Mouse (Mus musculus): ENCODE measurements at regions not wholly inside any gene's neighbourhood (a gene's known extent, or its start where the extent isn't known, plus 50 kb on each side); places are given as distances from the start of the nearest gene placed in this dataset.

DNA sequence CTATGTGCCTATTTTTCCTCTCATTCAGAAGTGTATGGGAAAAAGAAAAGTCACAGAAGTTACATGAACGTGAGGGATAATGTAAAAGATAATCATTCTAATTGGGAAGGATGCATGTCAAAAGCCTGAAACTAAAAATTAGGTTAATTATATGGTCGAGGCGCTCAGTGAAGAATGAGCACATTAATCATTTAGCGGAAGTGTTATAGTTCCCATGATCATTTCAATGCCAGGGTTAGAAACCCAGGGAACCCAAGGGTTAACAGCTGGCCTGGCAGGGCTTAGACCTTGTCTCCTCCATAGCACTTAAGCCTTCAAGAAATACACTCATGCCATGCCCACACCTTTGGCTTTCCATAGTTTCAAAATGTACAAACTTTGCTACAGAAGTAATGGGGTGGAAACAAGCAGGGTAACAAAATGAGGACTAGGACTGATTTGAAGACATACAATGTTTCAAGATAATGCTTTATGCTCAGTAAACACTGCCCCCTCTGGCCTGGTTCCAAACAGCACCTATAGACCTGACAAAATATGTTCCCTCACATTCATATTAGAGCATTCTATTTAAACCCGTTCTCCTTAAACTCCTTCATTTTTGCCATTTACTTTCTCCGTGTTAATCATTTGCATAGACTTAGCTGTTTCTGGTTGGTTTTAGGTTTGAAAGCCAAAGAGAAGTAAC lies 240.6 kb upstream of the Tenm3 start:
- H3K9ac ChIP-seq (ENCODE audit: low read length) = no peak overlapping the region
- DNase-seq (ENCODE audit: low spot score) = no peak

DNA sequence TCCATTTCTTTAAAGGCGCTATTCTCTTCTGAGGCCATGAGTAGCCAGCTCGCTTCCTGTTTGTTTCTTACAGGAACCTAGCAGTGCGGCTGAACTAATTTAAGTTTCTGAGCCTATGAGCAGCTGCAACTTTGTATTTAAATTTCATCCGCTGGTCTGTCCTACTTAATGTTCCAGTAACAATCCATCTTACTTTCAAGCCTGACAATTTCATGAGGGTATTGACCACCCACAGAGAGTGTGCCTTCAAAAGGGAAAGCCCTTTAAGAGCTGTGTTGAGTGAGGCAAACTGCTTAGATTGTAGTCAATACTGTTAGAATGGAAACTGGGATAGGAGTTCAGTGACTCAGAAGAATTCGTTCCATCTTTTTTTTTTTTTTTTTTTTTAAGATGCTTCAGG lies 225.7 kb upstream of the Tenm3 start:
- no peak overlapping the region for H3K4me3 ChIP-seq (ENCODE audit: low read depth, low read length)
- 59% methylated on average over 5 of the region's 5 CpGs for WGBS
- DNase-seq (ENCODE audit: low spot score) (no peak), ATAC-seq (ENCODE audit: insufficient number of reproducible peaks, low FRiP score, low TSS enrichment, low read depth) (no peak)
- no peaks in the 10 kb centered on the region for H3K36me3 ChIP-seq (ENCODE audit: control insufficient read depth, insufficient read depth, low read length)
- no peak overlapping the region for H3K27ac ChIP-seq (replicated peaks; ENCODE audit: low read depth, low read length)
- no peaks in the 10 kb centered on the region for H3K9me3 ChIP-seq (ENCODE audit: control insufficient read depth, low read length)
- no peak overlapping the region for H3K9ac ChIP-seq (ENCODE audit: low read length)
- H3K27me3 ChIP-seq (ENCODE audit: control insufficient read depth, insufficient read depth, low read length) = no peaks in the 10 kb centered on the region
- H3K4me2 ChIP-seq (ENCODE audit: low read depth, severe bottlenecking) = no peak overlapping the region
- H3K4me1 ChIP-seq (ENCODE audit: control insufficient read depth, insufficient read depth, low read length) = no peaks in the 10 kb centered on the region

More for the DNA sequence above, 240.6 kb upstream of the Tenm3 start:
- Histone ChIP-seq H3K27ac (replicated peaks; ENCODE audit: low read depth, low read length) (no peak overlapping the region), H3K9me3 (ENCODE audit: control insufficient read depth, low read length) (no peaks in the 10 kb centered on the region), H3K27me3 (ENCODE audit: control insufficient read depth, insufficient read depth, low read length) (no peaks in the 10 kb centered on the region), H3K4me2 (ENCODE audit: low read depth, severe bottlenecking) (no peak overlapping the region), H3K4me3 (ENCODE audit: low read depth, low read length) (no peak overlapping the region), H3K36me3 (ENCODE audit: control insufficient read depth, insufficient read depth, low read length) (no peaks in the 10 kb centered on the region), H3K4me1 (ENCODE audit: control insufficient read depth, insufficient read depth, low read length) (no peaks in the 10 kb centered on the region)
- WGBS = 84% methylated on average over 6 of the region's 6 CpGs
- ATAC-seq (ENCODE audit: insufficient number of reproducible peaks, low FRiP score, low TSS enrichment, low read depth) = no peak

DNA sequence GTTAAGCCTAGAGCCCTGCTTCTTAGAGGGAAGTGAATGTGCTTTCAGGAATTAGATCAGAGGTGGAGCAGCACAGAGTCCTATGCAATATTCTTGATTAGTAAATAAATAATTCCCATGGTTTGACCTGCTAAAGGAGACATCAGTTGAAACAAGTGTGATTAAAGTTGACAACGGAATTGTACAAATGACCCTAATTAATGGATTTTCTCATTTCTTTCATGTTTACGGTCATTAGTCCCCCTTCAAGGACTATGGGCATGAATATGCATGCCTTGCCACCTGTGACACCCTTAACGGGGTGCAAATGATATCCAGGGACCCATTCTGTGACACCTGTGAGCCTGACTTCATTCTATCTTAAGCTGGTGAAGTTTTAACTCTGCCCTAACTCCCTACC lies 219.5 kb upstream of the Tenm3 start:
- no peaks in the 10 kb centered on the region for H3K9me3 ChIP-seq (ENCODE audit: control insufficient read depth, low read length)
- ATAC-seq (ENCODE audit: insufficient number of reproducible peaks, low FRiP score, low TSS enrichment, low read depth) = no peak
- 50% methylated on average over 3 of the region's 3 CpGs for WGBS
- H3K27ac ChIP-seq (replicated peaks; ENCODE audit: low read depth, low read length) = no peak overlapping the region
- no peak overlapping the region for H3K9ac ChIP-seq (ENCODE audit: low read length)
- H3K4me2 ChIP-seq (ENCODE audit: low read depth, severe bottlenecking) = no peak overlapping the region
- H3K27me3 ChIP-seq (ENCODE audit: control insufficient read depth, insufficient read depth, low read length) = no peaks in the 10 kb centered on the region
- no peak overlapping the region for H3K4me3 ChIP-seq (ENCODE audit: low read depth, low read length)
- no peak for DNase-seq (ENCODE audit: low spot score)
- no peaks in the 10 kb centered on the region for H3K36me3 ChIP-seq (ENCODE audit: control insufficient read depth, insufficient read depth, low read length)
- H3K4me1 ChIP-seq (ENCODE audit: control insufficient read depth, insufficient read depth, low read length) = no peaks in the 10 kb centered on the region

DNA sequence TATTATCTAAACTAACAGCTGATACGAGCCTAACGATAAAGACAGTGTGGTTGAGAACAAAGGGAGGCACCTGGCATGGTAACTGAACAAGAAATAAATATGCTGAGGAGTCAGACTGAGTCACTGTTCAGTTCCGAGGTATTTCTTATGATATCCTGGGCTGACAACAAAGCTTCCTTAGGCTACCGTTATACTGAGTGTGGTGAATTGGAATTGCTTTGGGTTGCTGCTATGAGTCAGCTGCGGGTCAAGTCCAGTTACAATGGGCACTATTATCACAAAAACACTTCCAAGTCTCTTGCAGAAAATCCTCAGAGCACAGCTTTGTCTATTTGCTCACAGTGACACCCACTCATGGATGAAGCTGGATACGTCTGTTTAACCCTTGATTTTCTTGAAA lies 199.5 kb upstream of the Tenm3 start:
- Histone ChIP-seq H3K4me2 (ENCODE audit: low read depth, severe bottlenecking) (no peak overlapping the region), H3K9me3 (ENCODE audit: control insufficient read depth, low read length) (no peaks in the 10 kb centered on the region), H3K4me1 (ENCODE audit: control insufficient read depth, insufficient read depth, low read length) (no peaks in the 10 kb centered on the region), H3K27ac (replicated peaks; ENCODE audit: low read depth, low read length) (no peak overlapping the region), H3K4me3 (ENCODE audit: low read depth, low read length) (no peak overlapping the region), H3K9ac (ENCODE audit: low read length) (no peak overlapping the region), H3K27me3 (ENCODE audit: control insufficient read depth, insufficient read depth, low read length) (no peaks in the 10 kb centered on the region), H3K36me3 (ENCODE audit: control insufficient read depth, insufficient read depth, low read length) (no peaks in the 10 kb centered on the region)
- 78% methylated on average over 6 of the region's 6 CpGs for WGBS
- DNase-seq (ENCODE audit: low spot score) (no peak), ATAC-seq (ENCODE audit: insufficient number of reproducible peaks, low FRiP score, low TSS enrichment, low read depth) (no peak)

DNA sequence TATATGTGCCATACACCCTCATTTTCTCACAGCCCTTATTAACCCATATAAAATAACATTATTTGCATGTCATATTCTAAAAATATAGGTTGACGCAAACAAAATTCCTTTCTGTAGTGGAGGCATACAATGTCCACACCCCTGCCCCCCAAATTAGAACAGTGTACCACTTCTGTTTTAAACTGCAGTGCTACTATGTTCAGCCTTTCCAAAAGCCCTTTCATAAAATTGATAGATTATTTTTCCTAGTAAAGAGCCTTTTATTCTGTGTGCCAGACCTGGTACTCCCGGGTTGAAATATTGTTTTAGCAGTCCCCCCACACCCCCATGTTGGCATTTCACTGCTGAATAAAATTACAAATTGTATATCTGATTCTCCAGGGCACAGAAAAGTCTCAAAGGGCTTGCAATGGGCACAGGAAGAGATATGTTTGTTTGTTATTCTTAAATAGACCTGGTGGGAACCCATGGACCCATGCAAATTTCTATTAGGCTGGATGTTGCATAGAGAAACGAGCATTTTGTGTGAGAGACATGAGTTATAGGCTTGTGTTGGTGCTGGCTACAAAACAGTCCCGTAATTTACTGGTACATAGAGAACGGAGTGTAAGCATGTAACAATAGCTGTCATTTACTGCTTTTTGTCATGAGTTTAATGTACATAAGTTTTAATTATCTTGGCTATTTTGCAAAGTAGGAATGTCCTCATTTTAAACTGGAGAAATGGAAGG lies 192.4 kb upstream of the Tenm3 start:
- H3K27me3 ChIP-seq (ENCODE audit: control insufficient read depth, insufficient read depth, low read length) = no peaks in the 10 kb centered on the region
- H3K4me1 ChIP-seq (ENCODE audit: control insufficient read depth, insufficient read depth, low read length) = no peaks in the 10 kb centered on the region
- DNase-seq (ENCODE audit: low spot score) (no peak), ATAC-seq (ENCODE audit: insufficient number of reproducible peaks, low FRiP score, low TSS enrichment, low read depth) (no peak)
- H3K36me3 ChIP-seq (ENCODE audit: control insufficient read depth, insufficient read depth, low read length) = no peaks in the 10 kb centered on the region
- no peak overlapping the region for H3K27ac ChIP-seq (replicated peaks; ENCODE audit: low read depth, low read length)
- no peak overlapping the region for H3K4me3 ChIP-seq (ENCODE audit: low read depth, low read length)
- no peak overlapping the region for H3K9ac ChIP-seq (ENCODE audit: low read length)
- no peak overlapping the region for H3K4me2 ChIP-seq (ENCODE audit: low read depth, severe bottlenecking)
- no peaks in the 10 kb centered on the region for H3K9me3 ChIP-seq (ENCODE audit: control insufficient read depth, low read length)
- WGBS = 78% methylated on average over 5 of the region's 5 CpGs

DNA sequence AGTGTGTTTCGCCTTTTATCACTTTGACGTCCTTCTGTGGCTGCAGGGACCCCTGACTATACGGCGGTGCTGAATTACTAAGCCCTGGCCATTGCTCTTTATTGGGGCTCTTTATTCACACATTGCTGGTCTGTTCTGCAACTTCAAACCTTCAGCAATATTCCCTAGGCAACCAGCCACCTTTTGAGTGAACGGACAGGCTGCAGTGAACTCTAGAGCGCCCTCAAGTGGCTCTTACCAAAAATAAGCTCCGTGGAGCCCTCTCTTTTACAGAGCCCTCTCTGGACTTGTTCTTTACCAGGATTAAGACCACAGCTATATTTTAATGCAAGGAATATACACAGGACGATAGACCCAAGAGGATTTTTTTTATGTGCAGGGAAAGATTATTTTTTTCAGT lies 191.8 kb upstream of the Tenm3 start:
- Histone ChIP-seq H3K36me3 (ENCODE audit: control insufficient read depth, insufficient read depth, low read length) (no peaks in the 10 kb centered on the region), H3K4me1 (ENCODE audit: control insufficient read depth, insufficient read depth, low read length) (no peaks in the 10 kb centered on the region), H3K27me3 (ENCODE audit: control insufficient read depth, insufficient read depth, low read length) (no peaks in the 10 kb centered on the region), H3K4me3 (ENCODE audit: low read depth, low read length) (no peak overlapping the region), H3K27ac (replicated peaks; ENCODE audit: low read depth, low read length) (no peak overlapping the region), H3K4me2 (ENCODE audit: low read depth, severe bottlenecking) (no peak overlapping the region), H3K9ac (ENCODE audit: low read length) (no peak overlapping the region), H3K9me3 (ENCODE audit: control insufficient read depth, low read length) (no peaks in the 10 kb centered on the region)
- DNase-seq (ENCODE audit: low spot score) (peak; percentile 49), ATAC-seq (ENCODE audit: insufficient number of reproducible peaks, low FRiP score, low TSS enrichment, low read depth) (no peak)
- WGBS = 32% methylated on average over 8 of the region's 8 CpGs

DNA sequence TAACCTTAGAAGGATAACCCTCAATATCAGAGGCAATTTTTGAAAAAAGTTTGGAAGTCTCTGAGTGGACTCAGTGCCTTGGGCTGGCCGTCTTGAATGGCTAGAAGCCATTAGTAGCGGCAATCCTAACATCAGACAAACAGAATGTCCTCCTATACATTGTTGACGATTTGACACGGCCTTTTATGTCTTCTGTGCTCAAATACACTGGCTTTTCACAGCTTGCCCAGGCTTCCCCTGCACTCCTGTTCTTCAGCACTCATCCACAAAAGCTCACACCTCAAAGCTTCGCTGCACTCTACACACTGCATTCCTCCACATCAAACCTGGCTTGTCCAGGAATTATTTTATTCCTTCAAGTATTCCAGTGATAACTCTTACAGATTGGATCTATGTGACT lies 186.5 kb upstream of the Tenm3 start:
- Histone ChIP-seq H3K9me3 (ENCODE audit: control insufficient read depth, low read length) (no peaks in the 10 kb centered on the region), H3K4me3 (ENCODE audit: low read depth, low read length) (no peak overlapping the region), H3K27ac (replicated peaks; ENCODE audit: low read depth, low read length) (no peak overlapping the region), H3K36me3 (ENCODE audit: control insufficient read depth, insufficient read depth, low read length) (no peaks in the 10 kb centered on the region), H3K9ac (ENCODE audit: low read length) (no peak overlapping the region), H3K4me1 (ENCODE audit: control insufficient read depth, insufficient read depth, low read length) (no peaks in the 10 kb centered on the region), H3K27me3 (ENCODE audit: control insufficient read depth, insufficient read depth, low read length) (no peaks in the 10 kb centered on the region), H3K4me2 (ENCODE audit: low read depth, severe bottlenecking) (no peak overlapping the region)
- no peak for DNase-seq (ENCODE audit: low spot score)
- ATAC-seq (ENCODE audit: insufficient number of reproducible peaks, low FRiP score, low TSS enrichment, low read depth) = no peak
- WGBS = 82% methylated on average over 5 of the region's 5 CpGs

DNA sequence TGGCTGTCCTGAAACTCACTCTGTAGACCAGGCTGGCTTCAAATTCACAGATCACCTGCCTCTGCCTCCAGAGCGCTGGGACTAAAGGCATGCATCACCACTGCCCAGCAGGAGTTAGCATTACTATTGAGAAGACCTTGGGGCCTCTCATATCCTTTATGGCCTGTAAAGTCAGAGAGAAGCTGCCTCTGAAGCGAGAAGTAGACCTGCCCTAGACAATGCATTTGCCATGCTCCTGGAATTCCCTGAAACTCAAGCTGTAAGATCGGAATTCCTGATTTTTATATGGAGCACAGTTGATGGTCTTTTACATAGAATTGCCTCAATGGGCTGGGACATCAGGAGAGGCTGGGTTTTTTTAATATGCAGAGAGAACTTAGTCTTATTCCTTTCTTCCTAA lies 174.0 kb upstream of the Tenm3 start:
- 75% methylated on average over 3 of the region's 3 CpGs for WGBS
- H3K27me3 ChIP-seq (ENCODE audit: control insufficient read depth, insufficient read depth, low read length) = no peaks in the 10 kb centered on the region
- H3K27ac ChIP-seq (replicated peaks; ENCODE audit: low read depth, low read length) = no peak overlapping the region
- H3K4me1 ChIP-seq (ENCODE audit: control insufficient read depth, insufficient read depth, low read length) = no peaks in the 10 kb centered on the region
- no peak overlapping the region for H3K4me2 ChIP-seq (ENCODE audit: low read depth, severe bottlenecking)
- H3K4me3 ChIP-seq (ENCODE audit: low read depth, low read length) = no peak overlapping the region
- H3K36me3 ChIP-seq (ENCODE audit: control insufficient read depth, insufficient read depth, low read length) = no peaks in the 10 kb centered on the region
- H3K9ac ChIP-seq (ENCODE audit: low read length) = no peak overlapping the region
- no peaks in the 10 kb centered on the region for H3K9me3 ChIP-seq (ENCODE audit: control insufficient read depth, low read length)
- DNase-seq (ENCODE audit: low spot score) = no peak
- ATAC-seq (ENCODE audit: insufficient number of reproducible peaks, low FRiP score, low TSS enrichment, low read depth) = no peak
